Mouse (Mus musculus): ENCODE results near the gene Mis12.

The Mis12 gene

GRCm38 (mm10) chr11:71019201-71020068 lies at the start of gene Mis12, which contains the start of gene Derl2:
Mis12 (plus strand) TSS chr11:71019611.
Derl2 (minus strand) TSS chr11:71019841.
- DNase-seq (ENCODE audit: low spot score in 2 of 2): peak; percentile 94 to 97

DNA sequence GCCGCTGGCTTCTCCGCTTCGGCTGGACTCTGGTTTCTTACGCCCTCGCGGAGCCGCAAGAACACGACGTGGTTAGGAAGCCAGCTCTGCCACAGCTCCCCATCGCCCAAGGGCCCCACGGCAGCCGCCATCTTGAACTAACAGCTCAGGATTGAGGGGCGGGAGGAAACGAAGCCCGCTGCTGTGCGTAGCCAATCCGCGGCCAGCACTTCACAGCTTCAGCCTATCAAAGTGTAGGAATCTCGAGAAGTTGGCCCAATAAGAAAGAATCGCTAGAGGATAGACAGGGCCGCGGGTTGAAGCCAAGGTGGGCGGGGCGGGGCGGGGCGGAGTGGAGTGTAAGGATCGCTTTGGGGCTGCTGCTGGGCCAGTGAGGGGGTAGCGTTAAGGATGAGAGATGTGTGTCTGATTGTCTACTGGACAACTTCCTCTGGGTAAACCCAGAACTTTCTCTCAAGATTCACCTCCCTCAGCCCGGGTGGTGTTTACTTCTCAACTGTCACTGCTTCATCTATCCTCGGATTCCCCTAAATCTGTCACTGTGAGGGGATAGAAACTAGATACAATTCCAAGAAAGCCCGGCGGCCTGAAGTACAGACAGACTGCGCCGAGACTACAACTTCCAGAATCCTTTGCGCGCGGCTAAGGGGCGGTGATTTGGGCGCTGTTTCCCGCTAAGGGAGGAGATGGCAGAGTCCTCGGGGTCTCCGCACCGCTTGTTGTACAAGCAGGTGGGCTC lies 49.4 kb upstream of the Mis12 start, which contains the start of the genes Nup88 and Rpain:
TSS of gene Nup88 (minus strand) at position 153 of the 739 bp plus-strand sequence.
TSS of gene Rpain (plus strand) at position 393 of the 739 bp plus-strand sequence.
- peak; percentile 87 to 92 for DNase-seq (ENCODE audit: low spot score in 2 of 2)

- DNase-seq (ENCODE audit: low spot score in 2 of 2): peak; percentile 24 to 28
Observed at GRCm38 (mm10) chr11:70970560-70971540, 48.6 kb upstream of the Mis12 start.

DNA sequence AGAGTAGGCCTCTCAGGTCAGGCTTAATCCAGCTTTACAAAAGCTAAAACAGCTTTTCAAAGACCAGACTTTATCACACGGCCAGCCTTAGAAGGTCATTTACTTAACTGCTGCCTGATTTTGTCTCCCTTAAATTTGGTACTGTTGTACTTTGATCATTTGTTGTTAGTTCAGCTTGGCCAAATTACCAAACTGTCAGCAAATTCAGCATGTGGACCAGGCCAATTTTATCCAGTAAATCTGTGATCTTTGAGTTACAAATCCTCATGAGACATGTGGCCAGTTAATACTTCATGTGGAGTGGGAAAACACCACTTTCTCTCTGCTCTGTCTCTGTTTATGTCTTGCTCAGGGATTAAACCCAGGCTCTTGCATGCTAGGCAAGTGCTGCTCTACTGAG lies 46.8 kb upstream of the Mis12 start:
- DNase-seq (ENCODE audit: low spot score in 2 of 2): no peak

DNA sequence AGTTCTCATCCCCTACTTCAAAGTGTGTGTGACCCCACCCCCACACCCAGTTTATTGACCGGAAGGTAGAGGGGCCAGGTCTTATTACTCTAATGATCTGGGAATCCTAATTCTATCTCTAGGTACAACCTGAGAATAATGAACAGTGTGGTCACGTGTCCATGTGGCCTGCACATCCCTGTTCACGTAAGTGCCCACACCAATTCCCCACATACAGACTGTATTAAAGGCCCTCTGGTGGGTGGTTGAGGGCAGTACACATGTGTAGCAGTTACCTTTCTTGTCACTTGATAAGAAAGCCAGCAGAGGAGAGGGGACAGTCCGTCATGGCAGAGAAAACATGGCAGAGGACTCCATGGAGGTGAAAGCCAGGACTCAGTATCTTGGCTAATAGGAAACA lies 45.5 kb upstream of the Mis12 start:
- peak in 1 of 2 experiments; percentile 42 for DNase-seq (ENCODE audit: low spot score in 2 of 2)

DNA sequence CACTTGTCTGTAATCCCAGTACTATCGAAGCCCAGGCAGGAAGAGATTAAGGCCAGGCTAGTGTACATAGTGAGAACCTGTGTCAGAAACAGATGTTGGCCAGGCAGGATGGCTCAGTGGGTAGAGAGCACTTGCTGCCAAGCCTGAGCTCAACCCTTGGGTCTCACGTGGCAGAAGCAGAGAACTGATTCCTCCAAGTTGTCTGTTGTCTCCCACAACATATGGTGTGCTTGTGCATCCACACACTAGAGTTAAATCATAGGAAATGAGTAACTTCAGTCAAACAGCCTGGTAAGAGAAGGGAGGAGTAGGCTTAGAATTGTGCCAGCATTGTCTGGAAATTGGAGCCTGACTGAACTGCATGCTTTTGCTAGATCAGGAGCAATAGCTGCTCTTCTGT lies 44.2 kb upstream of the Mis12 start:
- DNase-seq (ENCODE audit: low spot score in 2 of 2): no peak

- no peak for DNase-seq (ENCODE audit: low spot score in 2 of 2)
Observed at GRCm38 (mm10) chr11:70977293-70977692, 42.1 kb upstream of the Mis12 start.

GRCm38 (mm10) chr11:70980232-70980631 lies 39.2 kb upstream of the Mis12 start:
- DNase-seq (ENCODE audit: low spot score in 2 of 2): no peak

GRCm38 (mm10) chr11:70980751-70981510 lies 38.5 kb upstream of the Mis12 start:
- DNase-seq (ENCODE audit: low spot score in 2 of 2): no peak

GRCm38 (mm10) chr11:70982030-70982429 lies 37.4 kb upstream of the Mis12 start:
- DNase-seq (ENCODE audit: low spot score in 2 of 2): no peak

- DNase-seq (ENCODE audit: low spot score in 2 of 2): peak; percentile 94 to 97
Observed at GRCm38 (mm10) chr11:70982557-70983228, 36.7 kb upstream of the Mis12 start, which contains the start of gene C1qbp. C1qbp (minus strand) TSS chr11:70983026.

DNA sequence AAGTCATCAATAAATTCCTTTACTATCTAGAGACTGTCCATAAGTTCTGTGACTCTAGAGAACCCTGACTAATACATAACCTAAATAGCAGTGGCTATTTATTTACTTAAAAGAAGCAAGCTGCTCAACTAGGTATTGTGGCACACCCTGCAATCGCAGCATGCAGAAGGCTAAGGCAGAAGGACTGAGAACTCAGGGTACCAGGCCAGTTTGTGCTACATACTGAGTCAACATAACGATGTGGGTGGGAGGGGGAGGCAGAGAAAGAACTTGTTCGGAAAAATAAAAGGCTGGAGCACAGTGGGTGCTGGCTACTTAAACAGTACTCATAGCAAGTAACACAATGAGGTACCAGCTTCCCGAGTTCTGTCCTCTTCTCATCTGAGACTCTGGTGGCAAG lies 18.2 kb upstream of the Mis12 start:
- DNase-seq (ENCODE audit: low spot score in 2 of 2): no peak

- peak in 1 of 2 experiments; percentile 62 for DNase-seq (ENCODE audit: low spot score in 2 of 2)
Observed at GRCm38 (mm10) chr11:71003611-71004315, 15.6 kb upstream of the Mis12 start.

- DNase-seq (ENCODE audit: low spot score in 2 of 2): peak; percentile 87 to 94
Observed at GRCm38 (mm10) chr11:71004316-71004773, 15.1 kb upstream of the Mis12 start, which contains the start of gene Dhx33. Dhx33 (minus strand) TSS chr11:71004437.

DNA sequence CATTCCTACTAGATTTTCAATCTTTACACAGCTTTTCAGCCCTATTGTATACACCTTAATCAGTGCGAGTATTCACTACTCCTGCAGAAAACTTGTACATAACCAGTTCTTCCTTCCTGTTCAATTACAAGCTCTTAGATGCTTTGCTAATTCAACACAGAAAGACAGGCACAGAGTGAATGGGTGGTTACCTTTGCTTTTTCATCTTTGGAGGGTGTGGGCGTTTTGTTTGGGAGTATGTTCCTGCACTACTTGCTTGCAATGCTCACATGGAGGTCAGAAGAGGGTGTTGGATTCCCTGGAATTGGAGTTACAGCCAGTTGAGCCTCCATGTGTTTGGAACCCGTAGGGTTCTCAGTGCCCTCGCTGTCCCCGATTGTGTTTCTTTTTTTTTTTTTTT lies 14.4 kb upstream of the Mis12 start:
- no peak for DNase-seq (ENCODE audit: low spot score in 2 of 2)

- no peak for DNase-seq (ENCODE audit: low spot score in 2 of 2)
Observed at GRCm38 (mm10) chr11:71007026-71007425, 12.4 kb upstream of the Mis12 start.

DNA sequence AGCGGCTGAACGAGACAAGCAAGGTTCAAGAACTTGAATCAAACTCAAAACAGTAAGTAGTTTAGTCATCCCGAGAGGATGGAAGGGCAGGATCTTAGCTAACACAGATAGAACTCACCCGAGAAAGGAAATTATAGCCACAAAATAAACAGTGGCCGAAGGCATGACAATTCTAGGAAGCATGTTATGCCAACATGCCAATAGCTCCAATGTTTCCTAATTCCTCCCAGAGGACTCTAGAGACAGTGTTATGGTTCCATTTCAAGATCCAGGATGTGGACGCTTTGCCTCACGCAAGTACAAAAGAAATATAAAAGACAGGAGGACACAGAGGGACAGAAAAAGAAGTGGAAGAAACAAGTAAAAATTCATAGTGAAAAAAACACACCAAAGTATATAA lies 11.6 kb upstream of the Mis12 start:
- no peak for DNase-seq (ENCODE audit: low spot score in 2 of 2)

DNA sequence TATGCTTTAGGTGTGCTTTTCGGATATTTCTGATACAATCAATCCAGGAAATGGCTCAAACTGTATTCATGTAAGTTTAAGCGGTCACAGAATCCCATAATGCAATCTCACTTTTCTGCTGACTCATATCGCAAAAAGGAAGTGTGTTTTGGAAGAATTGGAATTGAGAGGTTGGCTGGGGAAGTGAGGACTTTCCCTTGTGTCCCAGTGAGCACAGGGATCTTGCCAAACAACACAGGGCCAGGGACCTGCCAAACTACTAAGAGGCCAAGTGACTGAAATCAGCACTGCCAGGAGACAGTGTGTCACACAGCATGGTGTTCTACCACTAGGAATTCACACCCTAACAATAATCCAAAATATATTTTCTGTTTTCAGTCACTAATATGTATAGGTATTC lies 11.1 kb upstream of the Mis12 start:
- DNase-seq (ENCODE audit: low spot score in 2 of 2): no peak

DNA sequence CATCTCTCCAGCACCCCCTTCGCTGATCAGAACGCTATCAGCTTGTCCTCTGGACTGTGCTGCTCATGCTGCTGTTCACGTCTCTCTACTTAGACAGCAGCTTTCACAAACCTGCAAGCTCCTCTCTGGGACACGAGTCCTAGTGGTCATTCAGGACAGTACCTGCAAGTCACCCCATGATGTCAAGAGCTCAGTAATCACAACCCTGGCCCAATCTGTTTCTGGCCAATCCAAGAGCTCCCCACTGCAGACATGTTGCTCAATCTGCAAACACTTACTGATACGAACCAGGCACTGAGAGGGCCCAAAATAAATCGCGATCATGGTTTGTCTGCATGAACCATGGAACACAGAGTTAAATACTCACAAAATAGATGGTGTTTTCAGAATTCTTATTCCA lies 6.7 kb upstream of the Mis12 start:
- no peak for DNase-seq (ENCODE audit: low spot score in 2 of 2)

All from spleen, postnatal 10 days (tissue).